Mouse (Mus musculus) layer of hippocampus, adult 9-11 months (tissue): Measurements from ENCODE around the gene Igdcc3.

Source experiments
- DNase-seq: peaks from one replicate; pipeline ENCODE4 v3.0.0; 2022

The Igdcc3 gene

GRCm38 (mm10) chr9:65141306-65141975, 452 bp downstream of the Igdcc3 start:
- no peak for DNase-seq

DNA sequence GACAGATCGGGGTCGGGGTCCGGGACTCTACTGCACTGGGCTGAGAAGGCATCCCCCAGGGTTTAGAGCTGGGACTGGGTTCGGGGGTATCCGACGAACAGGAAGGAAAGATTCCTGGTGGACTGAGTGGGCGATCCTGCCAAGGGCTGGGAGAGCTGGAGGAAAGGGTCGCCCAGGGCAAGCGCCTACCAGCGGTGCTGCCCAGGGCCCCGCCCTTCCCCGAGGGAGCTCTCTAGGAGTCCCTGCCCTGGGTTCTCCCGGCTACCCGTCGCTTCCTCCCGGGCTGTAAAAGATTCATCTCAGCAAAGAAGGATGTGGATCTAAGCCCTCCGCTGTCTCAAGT, 958 bp downstream of the Igdcc3 start:
- DNase-seq = no peak

DNA sequence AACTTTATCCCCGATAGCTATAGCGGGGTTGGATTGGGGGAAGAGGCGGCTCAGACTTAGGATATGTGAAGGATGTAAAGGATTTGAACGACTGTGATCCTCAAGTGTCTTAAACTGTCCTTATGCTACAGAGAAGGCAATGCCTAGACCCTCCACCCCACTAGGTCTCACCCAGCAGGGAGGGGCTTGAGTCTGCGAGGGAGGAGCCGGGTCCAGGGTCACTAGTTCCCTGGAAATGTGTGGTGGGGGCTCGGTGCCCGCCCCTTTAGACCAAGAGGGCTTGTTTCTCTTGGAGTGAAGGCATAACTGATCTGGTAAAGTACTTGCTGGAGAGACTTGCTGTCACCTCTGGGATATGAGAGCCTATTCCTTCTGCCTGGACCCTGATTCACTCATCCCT, 1.4 kb downstream of the Igdcc3 start:
- no peak for DNase-seq

GRCm38 (mm10) chr9:65146001-65146400, 5.0 kb downstream of the Igdcc3 start:
- no peak for DNase-seq

DNA sequence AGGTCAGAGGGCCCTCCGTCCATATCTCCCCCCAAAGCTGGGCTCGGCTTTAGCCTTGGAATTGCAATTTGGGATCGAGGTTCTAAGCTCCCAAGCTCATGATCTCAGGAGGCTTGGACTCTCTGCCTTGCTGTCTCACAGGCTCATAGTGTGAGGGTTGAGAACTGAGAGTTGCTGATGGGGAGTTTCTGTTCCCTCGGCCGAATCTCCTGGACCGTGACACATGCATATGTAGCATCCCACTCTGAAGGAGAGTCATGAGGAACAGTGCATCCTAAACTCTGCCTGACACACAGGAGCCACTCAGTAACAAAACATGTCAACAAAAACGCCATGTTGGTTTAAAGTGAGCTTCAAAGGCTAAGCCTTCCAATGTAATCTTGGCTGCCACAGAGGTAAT, 7.5 kb downstream of the Igdcc3 start:
- no peak for DNase-seq

GRCm38 (mm10) chr9:65152711-65153330, 11.8 kb downstream of the Igdcc3 start:
- no peak for DNase-seq

DNA sequence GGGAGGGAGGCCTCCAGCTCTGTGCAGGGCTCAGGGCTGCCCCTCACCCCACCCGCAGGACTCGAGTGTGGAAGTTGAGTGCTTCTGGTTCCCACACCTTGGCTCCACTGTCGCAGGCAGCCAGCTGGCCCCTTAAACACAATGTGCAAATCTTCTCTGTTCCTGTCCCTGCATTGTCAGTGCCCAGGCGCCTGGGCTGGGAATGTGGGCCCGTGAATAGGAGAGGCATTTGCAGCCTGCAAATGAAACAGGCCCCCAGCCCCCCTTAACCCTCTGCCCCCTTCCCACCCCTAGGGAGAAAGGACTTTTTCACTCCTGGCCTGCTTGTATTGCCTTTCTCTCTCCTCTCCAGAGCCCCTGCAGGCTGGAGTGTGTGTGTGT, 12.3 kb downstream of the Igdcc3 start:
- no peak for DNase-seq

- no peak for DNase-seq
These were observed 13.9 kb downstream of the Igdcc3 start for GRCm38 (mm10) chr9:65154692-65155455.

DNA sequence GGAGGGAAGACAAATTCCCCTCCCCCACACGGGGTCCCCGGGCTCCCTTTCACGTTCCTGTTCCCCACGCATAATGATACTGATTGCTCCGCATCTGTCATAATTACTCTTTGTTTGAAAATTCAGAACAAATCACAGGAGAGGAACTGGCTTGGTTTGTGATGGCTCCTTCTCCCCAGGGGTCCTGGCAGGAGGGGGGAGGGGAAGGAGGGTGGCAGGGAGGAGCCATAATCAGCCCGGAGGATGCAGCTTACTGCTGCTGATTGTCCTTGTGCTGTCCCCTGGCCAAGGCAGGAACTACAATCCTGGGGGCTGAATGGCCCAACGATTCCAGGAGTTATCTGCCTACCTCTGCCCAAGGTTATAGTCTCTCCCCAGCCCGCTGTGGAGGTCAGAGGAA, 15.6 kb downstream of the Igdcc3 start:
- DNase-seq = no peak

DNA sequence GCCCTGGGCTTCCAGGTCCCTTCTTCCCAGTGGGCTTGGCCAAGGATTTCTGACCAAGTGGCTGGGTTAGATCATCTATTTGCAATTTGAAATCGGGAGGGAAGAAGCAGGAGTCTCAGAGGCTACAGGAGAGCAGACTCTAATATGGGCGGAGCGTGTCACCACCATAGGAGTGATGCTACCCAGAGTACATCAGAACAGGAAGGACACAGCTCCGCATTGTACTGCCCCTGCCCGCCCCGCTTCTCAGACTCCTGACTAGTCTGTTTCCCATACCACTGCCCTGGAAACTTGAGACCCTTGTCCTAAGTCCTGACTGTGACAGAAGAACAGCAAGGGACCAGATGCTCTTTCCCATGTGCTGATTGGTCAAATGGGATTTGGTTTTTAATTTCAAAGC, 16.6 kb downstream of the Igdcc3 start:
- no peak for DNase-seq

DNA sequence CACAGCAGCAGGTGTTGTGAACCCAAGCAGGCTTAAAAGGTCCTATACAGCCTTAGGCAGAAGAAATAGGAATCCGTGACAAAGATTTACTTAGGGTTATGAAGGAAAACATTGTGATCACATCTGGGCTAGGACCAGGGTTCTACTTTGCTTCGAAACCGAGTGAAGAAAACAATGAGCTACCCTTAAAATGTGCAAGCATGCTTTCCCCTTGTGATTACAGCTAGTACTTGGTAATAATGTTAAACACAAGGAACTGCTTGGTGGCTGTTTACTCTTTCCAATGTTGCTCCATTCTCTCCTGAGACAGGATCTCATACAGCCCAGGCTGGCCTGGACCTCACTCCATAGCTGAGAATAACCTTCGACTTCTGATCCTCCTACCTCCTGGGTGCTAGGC, 20.2 kb downstream of the Igdcc3 start:
- DNase-seq = no peak

DNA sequence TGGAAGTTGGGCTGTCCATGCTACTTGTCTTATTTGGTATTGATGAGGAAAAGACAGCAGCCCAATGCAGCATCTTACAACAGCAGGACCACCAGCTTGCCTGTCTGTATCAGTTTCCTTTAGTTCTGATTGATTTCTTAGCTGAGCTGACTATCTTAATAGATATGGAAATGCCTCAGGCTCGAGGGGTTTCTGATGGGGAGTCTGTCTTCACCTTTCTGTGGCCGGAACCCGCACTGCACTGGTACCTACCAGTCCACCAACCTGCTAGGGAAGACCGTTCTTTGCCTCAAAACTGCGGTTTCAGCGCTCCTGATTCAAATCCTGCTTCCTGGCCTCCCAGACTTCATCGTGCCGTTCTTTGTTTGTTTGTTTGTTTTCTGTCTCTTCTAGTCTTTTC, 20.9 kb downstream of the Igdcc3 start:
- no peak for DNase-seq

DNA sequence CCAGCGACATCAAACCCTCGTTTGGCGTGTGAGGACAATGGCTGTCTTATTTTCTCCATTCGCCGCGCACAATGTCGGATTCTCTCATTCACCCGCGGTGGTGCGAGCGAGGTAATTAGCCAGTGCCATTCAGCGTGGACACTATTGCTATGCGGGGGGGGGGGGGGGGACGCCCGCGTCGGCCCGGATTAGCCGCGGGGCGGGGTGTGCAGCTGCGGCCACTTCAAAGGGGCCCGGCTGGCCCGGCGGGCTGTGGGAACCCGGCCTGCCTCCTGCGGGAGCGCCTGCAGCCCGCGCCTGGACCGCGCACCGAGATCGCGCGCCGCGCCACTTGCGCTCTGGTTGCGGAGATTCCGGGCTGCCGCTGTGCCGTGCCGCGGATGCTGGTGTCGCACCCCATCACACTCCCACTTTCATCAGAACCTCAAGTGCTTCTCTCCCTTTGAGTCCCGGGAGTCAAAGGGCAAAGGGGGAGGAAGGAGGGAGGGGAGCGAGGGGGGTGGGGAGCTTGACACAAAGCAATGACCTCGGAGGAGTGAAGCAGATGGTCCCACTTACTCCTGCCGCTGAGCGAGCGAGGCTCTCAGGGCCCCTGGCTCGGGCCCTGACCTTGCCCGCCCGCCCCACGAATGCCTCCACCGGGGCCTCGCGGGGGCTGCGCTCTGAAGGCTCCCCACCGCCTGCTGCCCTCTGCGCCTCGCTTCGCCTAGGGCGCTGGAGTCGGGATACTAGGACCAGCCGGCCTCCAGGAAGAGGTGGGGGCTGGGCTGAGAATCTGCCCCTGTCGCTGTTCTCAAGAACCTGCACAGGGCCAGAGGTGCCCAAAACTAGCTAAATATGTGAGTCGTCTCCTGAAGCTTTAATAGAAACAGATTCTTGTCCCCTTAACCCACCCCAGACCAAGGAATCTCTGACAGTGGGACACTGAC, 22.0 kb downstream of the Igdcc3 start:
- DNase-seq = no peak

DNA sequence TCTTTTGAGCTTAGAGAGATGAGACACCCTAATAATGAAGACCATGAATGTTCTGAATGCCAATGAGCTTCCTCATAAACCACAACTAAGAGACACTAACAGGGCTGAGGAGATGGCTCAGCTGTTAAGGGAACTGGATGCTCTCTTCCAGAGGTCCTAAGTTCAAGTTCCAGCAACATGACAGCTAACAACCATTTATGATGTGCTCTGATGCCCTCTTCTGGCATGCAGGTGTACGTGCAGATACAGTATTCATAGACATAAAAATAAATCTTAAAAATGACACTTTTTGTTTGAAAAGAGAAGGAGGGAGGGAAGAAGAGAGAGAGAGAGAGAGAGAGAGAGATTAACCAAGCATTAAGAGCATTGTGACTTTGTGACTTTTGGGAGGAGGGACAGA, 23.9 kb downstream of the Igdcc3 start:
- no peak for DNase-seq

GRCm38 (mm10) chr9:65166386-65166785, 25.4 kb downstream of the Igdcc3 start:
- DNase-seq = no peak

- no peak for DNase-seq
These were observed 27.5 kb downstream of the Igdcc3 start for GRCm38 (mm10) chr9:65168534-65168933.

- DNase-seq = no peak
These were observed 28.0 kb downstream of the Igdcc3 start for GRCm38 (mm10) chr9:65168952-65169351.

GRCm38 (mm10) chr9:65172654-65173053, 31.7 kb downstream of the Igdcc3 start:
- no peak for DNase-seq

GRCm38 (mm10) chr9:65175234-65175938, 34.4 kb downstream of the Igdcc3 start:
- no peak for DNase-seq

DNA sequence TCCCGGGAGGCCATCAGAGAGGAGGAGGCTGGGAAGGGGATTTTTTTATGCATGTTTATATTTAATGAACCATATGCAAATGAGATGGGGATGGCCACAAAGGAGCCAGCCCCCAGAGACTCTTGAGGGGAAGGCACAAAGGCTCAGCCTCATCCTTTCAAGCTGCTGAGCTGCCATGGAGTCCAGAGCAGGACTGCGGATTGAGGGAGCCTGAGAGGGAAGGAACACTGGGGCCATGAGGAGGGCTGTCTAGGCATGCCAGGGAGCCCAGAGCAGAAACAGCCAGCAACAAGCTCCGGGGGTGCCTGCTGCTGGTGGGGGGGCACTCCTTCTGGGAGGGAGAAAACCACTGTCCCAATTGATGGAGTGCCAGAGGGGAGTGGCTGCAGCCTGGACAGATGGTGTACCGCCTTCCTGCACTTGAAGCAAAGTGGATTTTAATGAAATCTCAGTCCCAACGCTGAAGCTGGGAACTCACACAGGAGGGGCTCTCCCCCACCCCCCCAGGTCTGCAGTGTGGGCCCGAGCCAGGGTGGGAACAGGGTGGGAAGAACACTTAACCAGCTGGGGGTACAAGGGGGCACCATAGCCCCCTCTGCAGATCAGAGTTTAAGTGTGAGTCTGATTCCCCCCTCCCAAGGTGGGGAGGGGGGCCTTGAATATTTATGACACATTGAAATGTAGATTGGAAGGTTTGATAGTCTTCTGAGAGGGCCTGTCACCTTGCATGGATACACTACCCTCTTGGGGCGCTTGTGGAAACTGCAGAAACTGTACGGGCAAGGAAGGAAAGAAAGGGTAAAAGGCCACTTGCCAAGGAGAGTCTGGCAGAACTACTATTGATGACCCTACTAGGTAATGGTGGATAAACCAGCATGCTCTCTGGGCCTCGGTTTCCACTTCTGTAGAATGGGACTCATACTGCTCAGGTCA, 35.2 kb downstream of the Igdcc3 start:
- DNase-seq = no peak

DNA sequence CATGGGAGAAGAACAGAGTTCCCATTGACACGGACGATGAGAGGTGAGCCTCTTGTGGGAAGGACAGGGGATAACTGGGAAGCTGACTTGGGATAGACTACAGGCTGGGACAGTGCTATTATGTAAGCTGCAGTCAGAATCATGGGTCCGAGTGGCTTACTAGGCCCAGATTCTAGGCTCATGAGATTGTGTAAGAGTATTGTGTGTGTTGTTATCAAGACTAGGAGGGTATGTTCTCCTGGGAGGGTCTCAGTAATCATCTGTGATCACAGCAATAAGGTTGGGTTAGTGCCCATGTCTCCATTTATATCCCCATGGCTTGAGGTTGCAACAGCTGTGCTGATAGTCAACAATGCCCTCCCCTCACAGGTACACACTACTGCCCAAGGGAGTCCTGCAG, 36.5 kb downstream of the Igdcc3 start:
- no peak for DNase-seq
